Mouse (Mus musculus) CH12F3 (cell line): ENCODE data around the gene Jag1.

Source experiments
- in situ Hi-C: fragments of 300-500 bp; cut with MboI; formaldehyde crosslinking; loops from 2 replicates; pipeline ENCODE4 v1.14.3; 2020; ENCODE audit warnings: low sequenced_read_pairs

Gene Jag1

GRCm38 (mm10) chr2:137067479-137068110, 48.8 kb downstream of the Jag1 start:
- in situ Hi-C loops = no loop called here

GRCm38 (mm10) chr2:137064513-137064912, 51.9 kb downstream of the Jag1 start:
- in situ Hi-C loops = no loop called here

GRCm38 (mm10) chr2:137063829-137064228, 52.6 kb downstream of the Jag1 start:
- in situ Hi-C loops = no loop called here

GRCm38 (mm10) chr2:137049906-137050305, 66.5 kb downstream of the Jag1 start:
- in situ Hi-C loops = no loop called here

- in situ Hi-C loops = no loop called here
These were observed 67.1 kb downstream of the Jag1 start for GRCm38 (mm10) chr2:137049367-137049766.

GRCm38 (mm10) chr2:137044122-137044521, 72.3 kb downstream of the Jag1 start:
- in situ Hi-C loops = no loop called here
